Mouse (Mus musculus): Measurements from ENCODE around the gene Tnks1bp1. TPM values are rescaled to one million over a fixed set of nuclear protein-coding genes. Genes with fewer than 3 reads are reported as not detected.

Tnks1bp1 gene
- total RNA-seq (2021): 100 to 1,000 TPM; 159 to 174 TPM

- DNase-seq: peak; percentile 95
Measured at GRCm38 (mm10) chr2:85047596-85048167, at the start of gene Tnks1bp1. Gene Tnks1bp1, plus strand, starts transcription at chr2:85048022.

- no peak for DNase-seq
Measured at GRCm38 (mm10) chr2:84999486-85000181, 48.2 kb upstream of the Tnks1bp1 start.

GRCm38 (mm10) chr2:85001497-85001896 lies 46.3 kb upstream of the Tnks1bp1 start:
- DNase-seq: no peak

- no peak for DNase-seq
Measured at GRCm38 (mm10) chr2:85002575-85002974, 45.2 kb upstream of the Tnks1bp1 start.

- DNase-seq: no peak
Measured at GRCm38 (mm10) chr2:85004341-85004740, 43.5 kb upstream of the Tnks1bp1 start.

GRCm38 (mm10) chr2:85006600-85006999 lies 41.2 kb upstream of the Tnks1bp1 start:
- no peak for DNase-seq

GRCm38 (mm10) chr2:85007729-85008128 lies 40.1 kb upstream of the Tnks1bp1 start:
- no peak for DNase-seq

- no peak for DNase-seq
Measured at GRCm38 (mm10) chr2:85009212-85009611, 38.6 kb upstream of the Tnks1bp1 start.

- DNase-seq: no peak
Measured at GRCm38 (mm10) chr2:85011906-85012604, 35.8 kb upstream of the Tnks1bp1 start.

- no peak for DNase-seq
Measured at GRCm38 (mm10) chr2:85012679-85013078, 35.1 kb upstream of the Tnks1bp1 start.

GRCm38 (mm10) chr2:85013826-85014587 lies 33.8 kb upstream of the Tnks1bp1 start:
- DNase-seq: no peak

- peak; percentile 29 to 43 for DNase-seq
Measured at GRCm38 (mm10) chr2:85014588-85014982, 33.2 kb upstream of the Tnks1bp1 start.

- DNase-seq: no peak
Measured at GRCm38 (mm10) chr2:85022043-85022442, 25.8 kb upstream of the Tnks1bp1 start.

GRCm38 (mm10) chr2:85026178-85026577 lies 21.6 kb upstream of the Tnks1bp1 start:
- no peak for DNase-seq

GRCm38 (mm10) chr2:85027281-85027680 lies 20.5 kb upstream of the Tnks1bp1 start:
- DNase-seq: no peak

GRCm38 (mm10) chr2:85029897-85030296 lies 17.9 kb upstream of the Tnks1bp1 start:
- no peak for DNase-seq

GRCm38 (mm10) chr2:85030989-85031388 lies 16.8 kb upstream of the Tnks1bp1 start:
- DNase-seq: no peak

- no peak for DNase-seq
Measured at GRCm38 (mm10) chr2:85033121-85033520, 14.7 kb upstream of the Tnks1bp1 start.

- DNase-seq: no peak
Measured at GRCm38 (mm10) chr2:85034169-85034568, 13.7 kb upstream of the Tnks1bp1 start.

GRCm38 (mm10) chr2:85036507-85037046 lies 11.2 kb upstream of the Tnks1bp1 start:
- no peak for DNase-seq

- peak; percentile 92 for DNase-seq
Measured at GRCm38 (mm10) chr2:85037047-85038026, 10.5 kb upstream of the Tnks1bp1 start, which contains the start of the genes Ssrp1 and P2rx3. Gene Ssrp1, plus strand, starts transcription at chr2:85037234. Gene P2rx3, minus strand, starts transcription at chr2:85037462.

Measured in layer of hippocampus, postnatal 36 days (tissue).